Mouse (Mus musculus): ENCODE measurements at regions not wholly inside any gene's neighbourhood (a gene's known extent, or its start where the extent isn't known, plus 50 kb on each side); places are given as distances from the start of the nearest gene placed in this dataset.

DNA sequence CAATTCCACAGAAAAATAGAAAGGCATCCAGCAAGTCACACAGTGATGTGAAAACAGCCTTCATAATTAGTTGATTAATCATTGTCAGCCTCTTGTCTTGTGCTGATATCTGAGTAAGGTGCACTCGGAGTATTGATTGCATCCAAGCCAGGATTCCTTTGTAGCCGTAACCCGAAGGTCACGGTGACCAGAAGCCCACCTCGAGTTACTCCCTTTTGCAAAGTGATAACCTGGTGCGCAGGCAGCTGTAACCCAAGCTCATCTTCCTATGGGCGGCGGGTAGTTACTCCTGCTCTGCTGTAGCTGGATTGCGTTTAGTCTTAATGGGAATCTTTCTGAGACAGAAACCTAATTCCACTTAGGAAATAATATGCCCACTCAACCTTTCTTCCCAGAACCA, 107.0 kb downstream of the Qrsl1 start:
- Histone ChIP-seq H3K4me3 (no peak overlapping the region), H3K27me3 (no peaks in the 10 kb centered on the region), H3K4me2 (no peak overlapping the region), H3K9ac (no peak overlapping the region), H3K36me3 (no peaks in the 10 kb centered on the region), H3K4me1 (replicated peaks) (no peaks in the 10 kb centered on the region), H3K9me3 (no peaks in the 10 kb centered on the region), H3K27ac (replicated peaks) (no peak overlapping the region)
- 83% methylated on average over 9 of the region's 9 CpGs for WGBS
- ATAC-seq (ENCODE audit: low FRiP score, low read depth), result no peak

GRCm38 (mm10) chr10:43800077-43800476, 101.5 kb downstream of the Qrsl1 start:
- Histone ChIP-seq H3K36me3 (no peaks in the 10 kb centered on the region), H3K9me3 (no peaks in the 10 kb centered on the region), H3K27ac (replicated peaks) (no peak overlapping the region), H3K4me1 (replicated peaks) (no peaks in the 10 kb centered on the region), H3K4me3 (no peak overlapping the region), H3K4me2 (no peak overlapping the region), H3K9ac (no peak overlapping the region), H3K27me3 (no peaks in the 10 kb centered on the region)
- WGBS, result 78% methylated on average over 3 of the region's 3 CpGs
- ATAC-seq (ENCODE audit: low FRiP score, low read depth), result no peak

DNA sequence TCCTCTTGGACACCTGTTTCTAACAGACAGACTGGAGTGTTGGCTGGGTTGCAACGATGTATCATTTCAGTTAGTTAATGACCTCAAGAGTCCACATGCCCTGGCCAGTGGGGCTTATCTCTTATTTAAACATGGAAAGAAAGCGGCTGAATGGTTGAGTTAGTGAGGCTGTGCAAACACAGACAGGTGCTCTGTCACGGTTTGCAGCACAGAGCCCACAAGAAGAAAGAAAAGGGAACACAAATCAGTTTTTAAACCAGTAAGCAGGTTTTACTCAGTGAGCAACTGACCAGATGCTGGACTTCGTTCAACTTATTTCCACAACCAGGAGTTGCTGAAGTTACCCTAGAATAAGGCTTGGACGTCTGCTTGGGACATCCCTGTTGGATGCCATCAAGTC, 86.3 kb downstream of the Qrsl1 start:
- Histone ChIP-seq H3K9me3 (no peaks in the 10 kb centered on the region), H3K4me1 (replicated peaks) (no peaks in the 10 kb centered on the region), H3K27ac (replicated peaks) (no peak overlapping the region), H3K4me2 (no peak overlapping the region), H3K4me3 (no peak overlapping the region), H3K36me3 (no peaks in the 10 kb centered on the region), H3K27me3 (no peaks in the 10 kb centered on the region), H3K9ac (no peak overlapping the region)
- WGBS, result 80% methylated on average over 5 of the region's 5 CpGs
- no peak for ATAC-seq (ENCODE audit: low FRiP score, low read depth)

GRCm38 (mm10) chr10:43817522-43818198, 83.9 kb downstream of the Qrsl1 start:
- Histone ChIP-seq H3K36me3 (no peaks in the 10 kb centered on the region), H3K9ac (no peak overlapping the region), H3K4me1 (replicated peaks) (no peaks in the 10 kb centered on the region), H3K27me3 (no peaks in the 10 kb centered on the region), H3K9me3 (no peaks in the 10 kb centered on the region), H3K4me2 (no peak overlapping the region), H3K4me3 (no peak overlapping the region), H3K27ac (replicated peaks) (no peak overlapping the region)
- 84% methylated on average over 9 of the region's 9 CpGs for WGBS
- ATAC-seq (ENCODE audit: low FRiP score, low read depth), result no peak

DNA sequence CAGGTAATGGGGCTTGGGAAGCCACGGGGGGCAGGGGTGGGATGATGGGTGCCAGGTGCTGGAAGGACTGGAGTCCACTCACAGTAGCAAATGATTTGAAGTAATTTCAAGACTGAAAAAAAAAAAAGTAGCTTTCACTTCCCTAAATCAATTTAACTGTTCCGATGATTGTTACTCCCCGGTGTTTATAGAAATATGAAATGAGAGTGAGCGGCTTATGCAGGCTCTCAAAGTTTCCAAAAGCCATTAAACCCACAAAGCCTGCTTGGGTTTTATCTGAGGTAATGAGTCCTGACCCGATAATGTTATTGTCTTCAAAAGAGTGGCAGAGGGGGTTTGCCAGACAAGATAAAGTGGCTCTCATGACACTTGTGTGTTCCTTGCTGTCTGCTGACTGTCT, 82.9 kb downstream of the Qrsl1 start:
- H3K27me3 ChIP-seq, result no peaks in the 10 kb centered on the region
- H3K27ac ChIP-seq (replicated peaks), result no peak overlapping the region
- no peaks in the 10 kb centered on the region for H3K36me3 ChIP-seq
- H3K4me3 ChIP-seq, result no peak overlapping the region
- H3K4me1 ChIP-seq (replicated peaks), result no peaks in the 10 kb centered on the region
- no peak overlapping the region for H3K4me2 ChIP-seq
- ATAC-seq (ENCODE audit: low FRiP score, low read depth), result no peak
- no peaks in the 10 kb centered on the region for H3K9me3 ChIP-seq
- no peak overlapping the region for H3K9ac ChIP-seq
- WGBS, result 79% methylated on average over 5 of the region's 5 CpGs

DNA sequence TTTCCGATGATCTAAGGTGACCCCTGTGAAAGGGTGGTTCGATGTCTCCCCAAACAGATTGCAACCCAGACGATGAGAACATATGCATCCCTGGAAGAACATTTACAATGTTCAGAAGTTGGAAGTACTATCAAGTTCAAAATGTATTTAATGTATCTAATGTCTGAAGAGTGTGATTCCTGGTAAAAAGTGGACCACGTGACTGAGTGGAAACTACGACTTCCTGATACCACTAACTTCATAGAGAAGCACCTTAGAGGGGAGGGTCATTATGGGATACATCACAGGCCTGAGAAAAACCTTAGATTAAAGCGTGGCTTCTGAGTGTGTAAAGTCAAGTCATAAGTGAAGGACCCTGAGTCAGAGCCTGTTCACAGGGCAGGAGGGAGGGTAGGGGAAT, 82.1 kb downstream of the Qrsl1 start:
- 91% methylated on average over 6 of the region's 6 CpGs for WGBS
- no peak overlapping the region for H3K27ac ChIP-seq (replicated peaks)
- H3K4me2 ChIP-seq, result no peak overlapping the region

GRCm38 (mm10) chr10:43822615-43823014, 78.9 kb downstream of the Qrsl1 start:
- WGBS, result 63% methylated on average over 1 of the region's 1 CpGs
- ATAC-seq (ENCODE audit: low FRiP score, low read depth), result no peak
- no peak overlapping the region for H3K4me2 ChIP-seq
- no peak overlapping the region for H3K4me3 ChIP-seq
- H3K27ac ChIP-seq (replicated peaks), result no peak overlapping the region
- H3K27me3 ChIP-seq, result no peaks in the 10 kb centered on the region
- H3K4me1 ChIP-seq (replicated peaks), result no peaks in the 10 kb centered on the region
- no peaks in the 10 kb centered on the region for H3K36me3 ChIP-seq
- H3K9me3 ChIP-seq, result no peaks in the 10 kb centered on the region
- no peak overlapping the region for H3K9ac ChIP-seq

More for the DNA sequence above, 82.1 kb downstream of the Qrsl1 start:
- Histone ChIP-seq H3K27me3 (no peaks in the 10 kb centered on the region), H3K4me1 (replicated peaks) (no peaks in the 10 kb centered on the region), H3K4me3 (no peak overlapping the region), H3K9ac (no peak overlapping the region), H3K9me3 (no peaks in the 10 kb centered on the region), H3K36me3 (no peaks in the 10 kb centered on the region)
- no peak for ATAC-seq (ENCODE audit: low FRiP score, low read depth)

GRCm38 (mm10) chr10:43824009-43824408, 77.5 kb downstream of the Qrsl1 start:
- WGBS, result 63% methylated on average over 5 of the region's 5 CpGs

More at GRCm38 (mm10) chr10:43824009-43824408, 77.5 kb downstream of the Qrsl1 start:
- Histone ChIP-seq H3K36me3 (no peaks in the 10 kb centered on the region), H3K4me1 (replicated peaks) (no peaks in the 10 kb centered on the region), H3K9ac (no peak overlapping the region), H3K27ac (replicated peaks) (no peak overlapping the region), H3K4me2 (no peak overlapping the region), H3K9me3 (no peaks in the 10 kb centered on the region), H3K4me3 (no peak overlapping the region), H3K27me3 (no peaks in the 10 kb centered on the region)
- no peak for ATAC-seq (ENCODE audit: low FRiP score, low read depth)

All from hindbrain, embryonic 15.5 days (tissue).